Mouse (Mus musculus) megakaryocyte, embryonic 14.5 days (primary cell): Measurements from ENCODE around the gene Chst15.

Source experiments
- FLI1 ChIP-seq: IDR thresholded peaks from 2 replicates; pipeline ENCODE4 v1.6.1; 2012; ENCODE audit warnings: low read length, inconsistent platforms, mixed read lengths
- GATA1 ChIP-seq: IDR thresholded peaks from 3 replicates; pipeline ENCODE4 v1.6.1; 2012; ENCODE audit warnings: mixed read lengths, low read length, inconsistent platforms, borderline replicate concordance

DNA sequence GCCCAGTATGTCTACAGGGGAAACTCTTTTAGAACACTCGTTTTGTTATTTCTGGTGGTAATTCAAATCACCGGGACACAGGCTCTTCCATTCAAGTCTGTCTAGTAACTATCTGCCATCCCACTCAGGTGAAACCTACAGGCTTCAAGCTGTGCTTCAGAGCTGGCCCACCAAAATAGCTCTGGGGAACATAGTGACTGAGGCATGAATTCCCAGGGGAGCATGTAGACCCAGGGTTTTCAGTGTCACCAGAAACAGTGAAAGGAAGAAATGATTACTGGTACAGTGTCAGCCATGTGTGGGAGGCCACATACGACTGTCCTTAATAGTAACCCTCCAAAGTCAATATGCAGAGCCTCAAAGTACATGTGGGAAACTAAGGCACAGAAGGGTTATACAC lies 34.9 kb downstream of the Chst15 start:
- TF ChIP-seq GATA1 (no peak), FLI1 (no peak)
